Mouse (Mus musculus): ENCODE measurements at regions not wholly inside any gene's neighbourhood (a gene's known extent, or its start where the extent isn't known, plus 50 kb on each side); places are given as distances from the start of the nearest gene placed in this dataset.

DNA sequence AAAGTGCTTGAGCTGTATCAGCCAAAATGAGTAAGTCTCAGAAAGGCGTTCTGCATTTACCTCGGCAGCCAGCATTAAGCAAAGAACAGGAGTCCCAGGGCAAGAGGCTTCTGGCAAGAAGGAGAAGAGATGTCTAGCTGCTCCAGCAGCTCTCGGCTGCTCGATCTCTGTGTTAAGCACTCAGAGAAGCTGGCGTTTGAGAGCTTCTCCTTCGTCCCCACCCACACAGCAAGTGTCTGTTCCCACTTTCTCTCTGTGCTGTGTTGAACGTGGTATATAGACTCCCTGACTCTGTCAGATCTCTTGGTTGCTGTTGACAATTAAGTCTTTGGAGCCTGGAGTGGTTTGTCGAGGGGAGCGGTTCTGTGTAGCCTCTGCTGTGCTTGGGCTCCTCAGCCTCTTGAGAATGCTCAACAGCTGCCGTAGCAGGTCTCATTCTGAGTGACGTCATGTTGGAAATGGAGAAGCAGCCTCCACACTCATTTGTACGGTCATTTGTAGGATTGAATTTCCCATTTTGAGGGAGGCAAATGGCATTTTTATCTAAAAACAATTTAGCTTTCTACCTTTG is 140.3 kb upstream of the Fer start:
- TF ChIP-seq CTCF (IDR thresholded peaks at IDR 0.05; ENCODE audit: low read depth) (no peak), EP300 (IDR thresholded peaks at IDR 0.05; ENCODE audit: low read depth) (no peak)
